Mouse (Mus musculus) stomach, postnatal 0 days (tissue): ENCODE measurements around the gene Gm3880. TPM values are rescaled to one million over a fixed set of nuclear protein-coding genes. Genes with fewer than 3 reads are reported as not detected.

Experiments used
- ATAC-seq: fragments of 200-750 bp; cut with Nextera tagmentation; 2 replicates; pipeline ENCODE4 v1.8.0; 2017; ENCODE audit not compliant: low FRiP score, low TSS enrichment
- DNase-seq: peaks from one replicate; pipeline ENCODE4 v3.0.0-alpha.2; 2016; ENCODE audit warnings: low spot score
- H3K27ac ChIP-seq: fragments of 300-500 bp; sonication (generic); replicated peaks from 2 replicates; pipeline ENCODE4 v1.5.1; 2014; ENCODE audit warnings: mild to moderate bottlenecking, control low read depth
- H3K27me3 ChIP-seq: fragments of 300-500 bp; sonication (generic); 2 replicates; pipeline ENCODE4 v1.6.1; 2014; ENCODE audit warnings: low read length; ENCODE audit not compliant: control insufficient read depth, insufficient read depth
- H3K36me3 ChIP-seq: fragments of 300-500 bp; sonication (generic); 2 replicates; pipeline ENCODE4 v1.6.1; 2014; ENCODE audit warnings: low read length, mixed read lengths; ENCODE audit not compliant: control insufficient read depth, insufficient read depth
- H3K4me1 ChIP-seq: fragments of 300-500 bp; sonication (generic); replicated peaks from 2 replicates; pipeline ENCODE4 v1.6.1; 2014; ENCODE audit warnings: antibody characterized with exemption; ENCODE audit not compliant: control insufficient read depth, insufficient read depth
- H3K4me2 ChIP-seq: fragments of 300-500 bp; sonication (generic); replicated peaks from 2 replicates; pipeline ENCODE4 v1.6.1; 2014; ENCODE audit warnings: low read depth, mild to moderate bottlenecking, control low read depth, moderate library complexity
- H3K4me3 ChIP-seq: fragments of 300-500 bp; sonication (generic); 2 replicates; pipeline ENCODE4 v1.5.1; 2014; ENCODE audit warnings: low read depth, low read length, control low read depth
- H3K9ac ChIP-seq: fragments of 300-500 bp; sonication (generic); 2 replicates; pipeline ENCODE4 v1.6.1; 2014; ENCODE audit warnings: mild to moderate bottlenecking, low read length, control low read depth, mixed read lengths
- H3K9me3 ChIP-seq: fragments of 300-500 bp; sonication (generic); 2 replicates; pipeline ENCODE4 v1.6.1; 2016; ENCODE audit warnings: low read length; ENCODE audit not compliant: control insufficient read depth
- CTCF ChIP-seq: IDR thresholded peaks from 2 replicates; pipeline ENCODE4 v1.5.1; 2016; ENCODE audit warnings: antibody characterized with exemption, low read depth, mild to moderate bottlenecking, moderate library complexity
- EP300 ChIP-seq: optimal IDR thresholded peaks from 2 replicates; pipeline ENCODE3; 2016; ENCODE audit warnings: antibody characterized with exemption
- WGBS: fragments of 180-500 bp; shearing (Covaris S2); extraction: QIAGEN DNeasy Blood & Tissue Kit; methylation state at CpG from one replicate; pipeline ENCODE4 v1.1.7; 2014; 5-methylcytosine and 5-hydroxymethylcytosine counted together
- polyA plus RNA-seq: library from polyadenylated mRNA; unstranded; fragments of >200 nt; fragmentation: Nextera tagmentation; extraction: Ambion mirVana; gene quantifications from 2 replicates; pipeline ENCODE4 v1.2.1, GENCODE M21; 2015

The Gm3880 gene
- polyA plus RNA-seq, 1 experiment from 2014 or later = 0.59 TPM

GRCm38 (mm10) chrX:102660712-102661111 lies 26.1 kb downstream of the Gm3880 start:
- Histone ChIP-seq H3K9me3 (no peaks in the 10 kb centered on the region), H3K4me1 (no peaks in the 10 kb centered on the region), H3K4me2 (no peak overlapping the region), H3K36me3 (no peaks in the 10 kb centered on the region), H3K27ac (no peak overlapping the region), H3K9ac (no peak overlapping the region), H3K27me3 (no peaks in the 10 kb centered on the region), H3K4me3 (no peak overlapping the region)
- ATAC-seq (no peak), DNase-seq (no peak)
- WGBS = 30% methylated on average over 3 of the region's 3 CpGs
- no peak for TF ChIP-seq EP300
- TF ChIP-seq CTCF = peak; percentile 68

GRCm38 (mm10) chrX:102645691-102646090 lies 41.1 kb downstream of the Gm3880 start:
- H3K9ac ChIP-seq = no peak overlapping the region
- no peaks in the 10 kb centered on the region for H3K4me1 ChIP-seq
- DNase-seq (no peak), ATAC-seq (no peak)
- no peak overlapping the region for H3K4me3 ChIP-seq
- TF ChIP-seq CTCF (no peak), EP300 (no peak)
- H3K4me2 ChIP-seq = no peak overlapping the region
- no peak overlapping the region for H3K27ac ChIP-seq
- H3K36me3 ChIP-seq = no peaks in the 10 kb centered on the region
- no peaks in the 10 kb centered on the region for H3K27me3 ChIP-seq
- 91% methylated on average over 1 of the region's 1 CpGs for WGBS
- H3K9me3 ChIP-seq = no peaks in the 10 kb centered on the region

- 41% methylated on average over 6 of the region's 6 CpGs for WGBS
These were observed 41.6 kb downstream of the Gm3880 start for GRCm38 (mm10) chrX:102645146-102645545.

GRCm38 (mm10) chrX:102644573-102644951 lies 42.2 kb downstream of the Gm3880 start:
- DNase-seq (no peak), ATAC-seq (0 out of 2 replicates have a peak, but pooled peaks have one; percentile 38)
- H3K9me3 ChIP-seq = no peaks in the 10 kb centered on the region
- whole genome bisulfite sequencing = 15% methylated on average over 8 of the region's 8 CpGs
- H3K36me3 ChIP-seq = no peaks in the 10 kb centered on the region
- H3K4me3 ChIP-seq = peak overlapping the region; percentile 51
- TF ChIP-seq CTCF (no peak), EP300 (no peak)
- no peaks in the 10 kb centered on the region for H3K27me3 ChIP-seq
- peak overlapping the region; percentile 63 for H3K9ac ChIP-seq
- no peak overlapping the region for H3K27ac ChIP-seq
- H3K4me2 ChIP-seq = peak overlapping the region; percentile 47
- no peaks in the 10 kb centered on the region for H3K4me1 ChIP-seq

More at GRCm38 (mm10) chrX:102645146-102645545, 41.6 kb downstream of the Gm3880 start:
- ATAC-seq (no peak), DNase-seq (no peak)
- Histone ChIP-seq H3K4me2 (peak overlapping the region; percentile 47), H3K4me1 (no peaks in the 10 kb centered on the region), H3K4me3 (peak overlapping the region; percentile 51; the same call in 1 of the 2 replicates), H3K27ac (no peak overlapping the region), H3K9me3 (no peaks in the 10 kb centered on the region), H3K27me3 (no peaks in the 10 kb centered on the region), H3K9ac (no peak overlapping the region), H3K36me3 (no peaks in the 10 kb centered on the region)
- no peak for TF ChIP-seq CTCF
- no peak for TF ChIP-seq EP300

GRCm38 (mm10) chrX:102643823-102644572 lies 42.8 kb downstream of the Gm3880 start, which contains the start of gene Phka1:
Gene Phka1 (minus strand): TSS chrX:102644246.
- DNase-seq = peak; percentile 82
- Histone ChIP-seq H3K9ac (peak within 1 kb of the TSS; percentile 63), H3K27ac (no peak within 1 kb of the TSS), H3K4me3 (peak within 1 kb of the TSS; percentile 51), H3K4me2 (peak within 1 kb of the TSS; percentile 47), H3K9me3 (no peaks in the 10 kb centered on the region), H3K27me3 (no peaks in the 10 kb centered on the region), H3K36me3 (no peaks in the 10 kb centered on the region), H3K4me1 (no peaks in the 10 kb centered on the region)
- 18% methylated on average over 47 of the region's 60 CpGs for WGBS
- ATAC-seq = peak; percentile 92
- no peak for TF ChIP-seq EP300
- peak; percentile 36; the same call in 1 of the 2 replicates for TF ChIP-seq CTCF

Other genes starting within 250 kb of the Gm3880 start
- gene Hdac8, start 181.6 kb downstream of the Gm3880 start, polyA plus RNA-seq = 5.7 and 6.0 TPM in 2 replicates
- gene Phka1, start 42.7 kb downstream of the Gm3880 start, polyA plus RNA-seq = 1.9 and 2.2 TPM in 2 replicates
- not detected in 2 replicates for gene Gm9112, start 20.7 kb upstream of the Gm3880 start, polyA plus RNA-seq
- not detected in 2 replicates for gene Dmrtc1b, start 20.9 kb upstream of the Gm3880 start, polyA plus RNA-seq
- gene Dmrtc1c1, start 116.0 kb upstream of the Gm3880 start, polyA plus RNA-seq = not detected in 2 replicates
- gene Dmrtc1c2, start 167.6 kb upstream of the Gm3880 start, polyA plus RNA-seq = not detected in 2 replicates
- not detected in 2 replicates for gene 1700031F05Rik, start 181.0 kb upstream of the Gm3880 start, polyA plus RNA-seq
- 0.58 and 0.81 TPM in 2 replicates for gene Dmrtc1a, start 221.7 kb upstream of the Gm3880 start, polyA plus RNA-seq
- not detected in 2 replicates for gene 1700011M02Rik, start 221.9 kb upstream of the Gm3880 start, polyA plus RNA-seq
- gene 1700018G05Rik, start 241.4 kb upstream of the Gm3880 start, polyA plus RNA-seq = not detected in 2 replicates